Mouse (Mus musculus) testis, adult 2 months (tissue): Measurements from ENCODE around the gene Vmn1r88. TPM values are rescaled to one million over a fixed set of nuclear protein-coding genes. Genes with fewer than 3 reads are reported as not detected.
"Not testable (repeated sequence)": the region's sequence is repeated elsewhere in the genome, so short reads cannot be mapped to it uniquely, and the experiment has no call there.

ENCODE experiments used
- H3K27ac ChIP-seq: fragments of 200-500 bp; 2 replicates; pipeline ENCODE4 v1.5.1; 2012; ENCODE audit warnings: low read depth, low read length; ENCODE audit not compliant: control insufficient read depth, insufficient read depth
- H3K27me3 ChIP-seq: fragments of 200-500 bp; 2 replicates; pipeline ENCODE4 v1.6.1; 2012; ENCODE audit warnings: mild to moderate bottlenecking, low read length, moderate library complexity; ENCODE audit not compliant: control insufficient read depth, insufficient read depth
- H3K36me3 ChIP-seq: fragments of 200-500 bp; 2 replicates; pipeline ENCODE4 v1.6.1; 2012; ENCODE audit warnings: mild to moderate bottlenecking, low read length; ENCODE audit not compliant: control insufficient read depth, insufficient read depth
- H3K4me1 ChIP-seq: fragments of 200-500 bp; 2 replicates; pipeline ENCODE4 v1.6.1; 2012; ENCODE audit warnings: low read length; ENCODE audit not compliant: control insufficient read depth, insufficient read depth
- H3K4me3 ChIP-seq: fragments of 200-500 bp; 2 replicates; pipeline ENCODE4 v1.5.1; 2012; ENCODE audit warnings: low read depth, mild to moderate bottlenecking, low read length, moderate library complexity, mixed read lengths; ENCODE audit not compliant: control insufficient read depth
- CTCF ChIP-seq: fragments of 200-500 bp; IDR thresholded peaks from 2 replicates; pipeline ENCODE4 v1.5.1; 2012; ENCODE audit warnings: low read depth, mild to moderate bottlenecking, inconsistent platforms, low read length, moderate library complexity; ENCODE audit not compliant: control insufficient read depth, insufficient read depth, insufficient replicate concordance
- POLR2A ChIP-seq: fragments of 200-500 bp; IDR thresholded peaks from 2 replicates; pipeline ENCODE4 v1.6.1; 2012; ENCODE audit warnings: low read depth, mild to moderate bottlenecking, inconsistent platforms, low read length, moderate library complexity; ENCODE audit not compliant: control insufficient read depth
- polyA plus RNA-seq: library from polyadenylated mRNA; depleted of rRNA; stranded (reverse); fragments of >200 nt; gene quantifications from 2 replicates; pipeline ENCODE4 v1.2.3, GENCODE M21; 2012; rRNA removed

Gene Vmn1r88
- polyA plus RNA-seq = not detected in 2 replicates

DNA sequence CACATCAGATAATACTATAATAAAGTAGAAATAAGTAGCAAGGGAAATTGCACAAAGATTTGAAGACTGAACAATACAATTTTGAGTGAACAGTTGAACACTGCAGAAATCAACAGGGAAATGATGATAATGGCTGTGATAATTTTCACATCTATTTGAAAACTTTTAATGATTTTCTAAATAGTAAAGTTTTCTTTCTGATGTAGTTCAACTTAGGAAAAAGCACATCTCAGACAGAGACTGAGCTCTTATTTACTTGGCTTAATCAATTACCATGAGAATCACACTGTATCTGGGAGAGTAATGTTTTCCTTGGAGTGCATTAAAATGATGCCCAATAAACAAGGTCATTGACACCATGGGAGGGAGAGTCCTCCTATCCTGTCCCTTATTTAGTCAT is at the start of gene Vmn1r88:
Gene Vmn1r88 (plus strand): TSS at position 301 of the 400 bp plus-strand sequence.
- Histone ChIP-seq H3K4me1 (no peaks in the 10 kb centered on the region), H3K36me3 (no peaks in the 10 kb centered on the region), H3K27me3 (no peaks in the 10 kb centered on the region), H3K4me3 (no peak within 1 kb of the TSS), H3K27ac (no peak within 1 kb of the TSS)
- TF ChIP-seq CTCF = no peak
- no peak for TF ChIP-seq POLR2A

DNA sequence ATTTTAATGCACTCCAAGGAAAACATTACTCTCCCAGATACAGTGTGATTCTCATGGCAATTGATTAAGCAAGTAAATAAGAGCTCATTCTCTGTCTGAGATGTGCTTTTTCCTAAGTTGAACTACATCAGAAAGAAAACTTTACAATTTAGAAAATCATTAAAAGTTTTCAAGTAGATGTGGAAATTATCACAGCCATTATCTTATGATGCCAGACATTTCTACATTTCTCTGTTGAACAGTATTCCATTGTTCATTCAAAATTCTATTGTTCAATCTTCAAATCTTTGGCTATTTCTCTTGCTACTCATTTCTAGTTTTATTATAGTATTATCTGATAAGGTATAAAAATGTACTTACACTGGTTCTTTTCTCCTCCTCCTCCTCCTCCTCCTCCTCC is 39.6 kb upstream of the Vmn1r88 start, which contains the start of gene Vmn1r86:
Gene Vmn1r86 (minus strand): TSS at position 101 of the 400 bp plus-strand sequence.
- no peaks in the 10 kb centered on the region for H3K27me3 ChIP-seq
- TF ChIP-seq POLR2A (no peak), CTCF (no peak)
- no peaks in the 10 kb centered on the region for H3K4me1 ChIP-seq
- no peak within 1 kb of the TSS for H3K4me3 ChIP-seq
- H3K27ac ChIP-seq = no peak within 1 kb of the TSS
- H3K36me3 ChIP-seq = no peaks in the 10 kb centered on the region

DNA sequence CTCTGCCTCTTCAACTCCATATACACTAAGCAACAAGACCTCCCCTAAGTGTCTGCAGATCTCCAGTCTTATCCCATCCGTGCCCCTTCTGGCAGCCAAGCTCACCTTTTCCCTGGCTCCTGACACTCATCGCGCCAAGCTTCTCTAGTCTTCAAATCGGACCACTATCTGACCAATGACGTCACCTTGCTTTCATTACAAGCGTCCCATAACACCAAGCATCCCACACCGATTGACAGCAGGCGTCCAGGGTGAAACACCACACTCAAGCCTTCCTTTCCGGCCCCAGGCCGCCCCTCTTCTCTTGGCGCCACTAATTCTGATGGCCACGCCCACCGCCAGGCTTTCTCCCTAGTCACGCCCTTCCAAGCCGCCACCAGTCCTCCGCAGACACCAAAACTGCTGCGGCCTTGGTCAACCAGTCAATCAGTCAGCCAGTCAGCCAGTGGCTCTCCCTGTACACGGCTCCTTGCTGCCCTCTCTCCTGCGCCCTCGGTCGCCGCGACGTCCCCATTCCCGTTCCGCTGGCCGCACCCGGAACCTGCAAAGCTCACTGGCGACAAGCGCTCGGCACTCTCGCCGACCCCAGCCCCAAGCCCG is 35.7 kb upstream of the Vmn1r88 start:
- not testable (repeated sequence) for H3K36me3 ChIP-seq, H3K27me3 ChIP-seq, H3K4me1 ChIP-seq, H3K4me3 ChIP-seq, H3K27ac ChIP-seq

DNA sequence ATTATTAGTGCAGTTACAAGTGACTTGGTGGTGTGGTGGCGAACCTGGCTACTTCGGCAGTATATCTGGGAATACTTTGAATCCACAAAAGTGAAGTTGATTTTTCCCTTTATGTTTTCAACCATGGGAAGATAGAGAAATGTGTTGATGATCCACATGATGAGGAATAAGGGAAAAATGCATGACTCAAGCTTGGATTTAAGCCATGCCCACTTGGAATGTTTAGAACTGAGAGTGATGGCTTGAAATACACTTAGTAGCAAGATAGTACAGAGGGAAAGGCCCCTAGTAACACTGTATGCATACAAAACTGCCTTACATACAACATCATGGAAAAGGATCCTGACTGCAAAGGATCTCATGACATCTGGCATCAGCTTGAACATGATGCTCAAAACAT is 27.5 kb upstream of the Vmn1r88 start:
- no peak overlapping the region for H3K4me3 ChIP-seq
- H3K36me3 ChIP-seq = no peaks in the 10 kb centered on the region
- no peaks in the 10 kb centered on the region for H3K4me1 ChIP-seq
- H3K27me3 ChIP-seq = no peaks in the 10 kb centered on the region
- no peak overlapping the region for H3K27ac ChIP-seq
- TF ChIP-seq POLR2A = no peak
- no peak for TF ChIP-seq CTCF

DNA sequence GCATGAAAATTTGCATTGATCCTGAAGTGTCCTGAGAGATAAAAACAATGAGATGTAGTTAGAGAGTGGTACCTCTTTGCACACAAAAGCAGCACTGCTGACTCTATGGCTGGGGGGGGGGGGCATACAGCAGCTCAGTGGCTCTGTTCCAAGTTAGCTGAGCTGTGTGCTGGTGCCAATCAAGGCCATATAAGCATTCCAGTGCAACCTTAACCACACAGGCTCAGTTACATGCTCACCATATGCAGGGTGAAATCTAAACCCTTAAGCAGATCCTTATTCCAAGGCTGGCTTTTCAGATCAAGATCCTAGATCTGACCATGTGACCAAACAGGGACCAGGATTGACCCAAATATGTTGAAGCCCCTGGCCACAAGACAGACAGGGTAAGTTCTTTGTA is 22.0 kb upstream of the Vmn1r88 start:
- TF ChIP-seq POLR2A (no peak), CTCF (no peak)
- Histone ChIP-seq H3K4me3 (no peak overlapping the region), H3K36me3 (no peaks in the 10 kb centered on the region), H3K27me3 (no peaks in the 10 kb centered on the region), H3K27ac (no peak overlapping the region), H3K4me1 (no peaks in the 10 kb centered on the region)

DNA sequence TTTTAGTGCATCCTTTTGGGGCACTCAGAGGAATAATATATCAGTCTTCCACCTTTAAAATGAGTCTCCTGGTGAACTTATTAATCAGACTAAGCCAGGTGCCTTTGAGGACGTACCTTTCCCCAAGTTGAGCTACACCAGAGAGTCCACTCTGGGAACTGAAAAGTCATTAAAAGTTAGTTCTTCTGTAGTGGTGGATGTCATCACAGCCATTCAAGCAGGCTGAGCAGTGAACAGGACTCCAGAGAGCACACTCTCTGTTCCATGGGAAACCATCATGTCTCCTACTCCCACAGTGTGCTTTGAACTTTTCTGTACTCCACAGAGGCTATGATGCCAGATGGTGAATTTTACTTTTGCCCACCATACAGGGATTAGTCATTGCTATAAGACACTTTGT is 19.3 kb upstream of the Vmn1r88 start, which contains the start of gene Vmn1r87:
Gene Vmn1r87 (minus strand): TSS at position 101 of the 400 bp plus-strand sequence.
- no peaks in the 10 kb centered on the region for H3K4me1 ChIP-seq
- H3K27me3 ChIP-seq = no peaks in the 10 kb centered on the region
- H3K36me3 ChIP-seq = no peaks in the 10 kb centered on the region
- TF ChIP-seq CTCF = no peak
- TF ChIP-seq POLR2A = no peak
- H3K4me3 ChIP-seq = no peak within 1 kb of the TSS
- no peak within 1 kb of the TSS for H3K27ac ChIP-seq

DNA sequence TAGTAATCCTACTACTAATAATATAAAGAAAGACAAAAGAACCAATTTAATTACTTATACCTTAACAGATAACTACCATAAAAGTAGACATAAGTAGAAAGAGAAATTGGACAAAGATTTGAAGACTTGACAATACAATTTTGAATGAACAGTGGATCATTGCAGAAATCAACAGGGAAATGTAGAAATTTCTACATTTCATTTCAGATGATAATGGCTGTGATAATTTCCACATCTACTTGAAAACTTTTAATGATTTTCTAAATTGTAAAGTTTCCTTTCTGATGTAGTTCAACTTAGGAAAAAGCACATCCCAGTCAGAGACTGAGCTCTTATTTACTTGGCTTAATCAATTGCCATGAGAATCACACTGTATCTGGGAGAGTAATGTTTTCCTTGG is 53.4 kb downstream of the Vmn1r88 start, which contains the start of gene Vmn1r89:
Gene Vmn1r89 (plus strand): TSS at position 301 of the 400 bp plus-strand sequence.
- H3K27me3 ChIP-seq = no peaks in the 10 kb centered on the region
- H3K4me3 ChIP-seq = no peak within 1 kb of the TSS
- TF ChIP-seq POLR2A (no peak), CTCF (no peak)
- no peak within 1 kb of the TSS for H3K27ac ChIP-seq
- no peaks in the 10 kb centered on the region for H3K36me3 ChIP-seq
- no peaks in the 10 kb centered on the region for H3K4me1 ChIP-seq

Other genes starting within 250 kb of the Vmn1r88 start
- 512 and 591 TPM in 2 replicates for gene Rps5, start 237.3 kb upstream of the Vmn1r88 start, polyA plus RNA-seq
- 0.12 and 0.13 TPM in 2 replicates for gene Rnf225, start 232.2 kb upstream of the Vmn1r88 start, polyA plus RNA-seq
- gene Zfp324, start 193.7 kb upstream of the Vmn1r88 start, polyA plus RNA-seq = 0.60 and 0.75 TPM in 2 replicates
- gene Zfp446, start 181.7 kb upstream of the Vmn1r88 start, polyA plus RNA-seq = 8.4 and 8.7 TPM in 2 replicates
- 0.06 and 0.14 TPM in 2 replicates for gene Slc27a5, start 161.4 kb upstream of the Vmn1r88 start, polyA plus RNA-seq
- 507 and 516 TPM in 2 replicates for gene Trim28, start 160.5 kb upstream of the Vmn1r88 start, polyA plus RNA-seq
- 4.3 and 5.6 TPM in 2 replicates for gene Zbtb45, start 149.5 kb upstream of the Vmn1r88 start, polyA plus RNA-seq
- gene Chmp2a, start 124.8 kb upstream of the Vmn1r88 start, polyA plus RNA-seq = 107 and 115 TPM in 2 replicates
- gene Ube2m, start 121.3 kb upstream of the Vmn1r88 start, polyA plus RNA-seq = 377 and 399 TPM in 2 replicates
- gene Mzf1, start 104.8 kb upstream of the Vmn1r88 start, polyA plus RNA-seq = 7.5 and 8.2 TPM in 2 replicates
- gene Vmn1r85, start 64.4 kb upstream of the Vmn1r88 start, polyA plus RNA-seq = not detected in 2 replicates
- not detected in 2 replicates for gene Vmn1r86, start 39.7 kb upstream of the Vmn1r88 start, polyA plus RNA-seq
- gene Vmn1r87, start 19.4 kb upstream of the Vmn1r88 start, polyA plus RNA-seq = not detected in 2 replicates
- not detected in 2 replicates for gene Vmn1r89, start 53.5 kb downstream of the Vmn1r88 start, polyA plus RNA-seq
- gene Lig1, start 117.7 kb downstream of the Vmn1r88 start, polyA plus RNA-seq = 9.5 and 11.3 TPM in 2 replicates
- gene Zswim9, start 119.2 kb downstream of the Vmn1r88 start, polyA plus RNA-seq = 2.5 and 2.8 TPM in 2 replicates
- 0.08 and 0.12 TPM in 2 replicates for gene Pla2g4c, start 165.1 kb downstream of the Vmn1r88 start, polyA plus RNA-seq
- not detected in 2 replicates for gene Cabp5, start 238.6 kb downstream of the Vmn1r88 start, polyA plus RNA-seq